Mouse (Mus musculus): Measurements from ENCODE around the gene Celf6. TPM values are rescaled to one million over a fixed set of nuclear protein-coding genes. Genes with fewer than 3 reads are reported as not detected.

Celf6 gene
- total and polyA plus RNA-seq, 3 experiments = 0.13 TPM; not detected in 2

DNA sequence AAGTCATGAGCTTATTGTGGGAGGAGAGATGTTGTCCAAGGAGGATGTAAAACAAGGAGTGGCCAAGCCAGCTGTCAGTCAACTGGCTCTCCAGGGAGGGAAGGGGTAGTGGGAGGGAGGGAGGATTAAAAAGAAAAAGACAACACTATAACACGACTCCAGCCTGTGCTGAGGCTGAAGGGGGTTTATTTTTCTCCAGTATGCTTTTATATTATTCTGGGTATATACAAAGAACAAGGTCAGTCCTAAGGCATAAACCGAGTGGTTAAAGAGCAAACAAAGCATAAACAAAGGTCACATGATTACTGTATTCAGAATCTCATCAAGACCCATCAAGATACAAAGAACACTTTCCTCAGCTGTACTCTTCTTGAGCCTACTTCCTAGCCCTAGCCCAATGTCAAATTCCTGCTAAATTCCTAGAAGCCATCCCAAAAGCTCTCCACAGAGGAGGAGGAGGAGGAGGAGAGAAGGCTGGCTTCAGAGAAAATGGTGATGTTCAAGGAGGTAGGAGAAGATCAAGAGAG lies 28.7 kb upstream of the Celf6 start:
- Histone ChIP-seq H3K4me3 (ENCODE audit: control insufficient read depth in 1 of 2, insufficient read depth in 1 of 2, low read depth in 2 of 2, low read length in 2 of 2) (no peak overlapping the region), H3K36me3 (ENCODE audit: control insufficient read depth in 1 of 2, insufficient read depth in 2 of 2, low read length in 2 of 2) (peaks cover 0 to 28% of the 10 kb centered on the region in 2 experiments; a peak in 2 of 4 replicates), H3K79me2 (ENCODE audit: control insufficient read depth, insufficient read depth, low read length, poor library complexity) (peaks cover 1% of the 10 kb centered on the region), H3K9me3 (replicated peaks; ENCODE audit: insufficient read depth, low read length) (no peaks in the 10 kb centered on the region), H3K27ac (ENCODE audit: control insufficient read depth, low read depth, low read length) (no peak overlapping the region), H3K4me1 (ENCODE audit: control insufficient read depth in 1 of 2, insufficient read depth in 2 of 2, low read length in 2 of 2) (peaks cover 7 to 29% of the 10 kb centered on the region in 2 experiments), H3K27me3 (ENCODE audit: control insufficient read depth in 1 of 2, insufficient read depth in 2 of 2, low read length in 2 of 2) (no peaks in the 10 kb centered on the region), H3K9ac (ENCODE audit: control insufficient read depth, low read depth, low read length, poor library complexity, severe bottlenecking) (no peak overlapping the region)
- no peak for TF ChIP-seq CHD1 (IDR thresholded peaks at IDR 0.05; ENCODE audit: low read depth, low read length)
- no peak for TF ChIP-seq MAFK (IDR thresholded peaks at IDR 0.05; ENCODE audit: borderline replicate concordance, low read depth, low read length)
- no peak for TF ChIP-seq JUND (IDR thresholded peaks at IDR 0.05; ENCODE audit: low read depth, low read length)
- TF ChIP-seq TAL1 (IDR thresholded peaks at IDR 0.05; ENCODE audit: low read length) = no peak
- TF ChIP-seq EP300 (IDR thresholded peaks at IDR 0.05; ENCODE audit: low read depth in 1 of 2, low read length in 2 of 2) = no peak
- no peak for TF ChIP-seq BHLHE40 (IDR thresholded peaks at IDR 0.05; ENCODE audit: borderline replicate concordance, low read depth, low read length)
- no peak for TF ChIP-seq ETS1 (IDR thresholded peaks at IDR 0.05; ENCODE audit: low read depth, low read length)
- no peak for TF ChIP-seq GABPA (IDR thresholded peaks at IDR 0.05; ENCODE audit: low read depth, low read length)
- TF ChIP-seq ZNF384 (IDR thresholded peaks at IDR 0.05; ENCODE audit: low read depth, low read length) = no peak
- no peak for TF ChIP-seq RAD21 (IDR thresholded peaks at IDR 0.05; ENCODE audit: low read depth, low read length)
- DNase-seq (ENCODE audit: low read depth, low spot score) = peak; percentile 28

DNA sequence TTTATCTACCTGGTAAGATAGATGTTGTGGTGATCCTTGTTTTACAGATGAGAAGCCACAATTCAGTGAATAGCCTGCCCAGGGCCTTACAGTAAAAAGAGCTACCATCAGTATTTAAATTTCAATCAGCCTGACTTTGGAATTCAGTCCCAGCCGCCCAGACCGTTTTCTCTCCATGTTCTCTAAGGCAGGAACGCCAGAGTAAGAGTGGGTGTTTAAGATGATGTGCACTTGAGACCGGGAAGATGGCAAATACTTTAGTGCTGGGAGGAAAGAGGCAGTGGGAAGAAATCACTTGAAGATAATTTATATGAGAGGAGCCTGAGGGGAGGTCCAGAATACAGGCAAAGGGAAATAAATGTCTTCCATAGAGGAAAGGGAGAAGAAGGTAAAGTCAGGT lies 27.6 kb upstream of the Celf6 start:
- Histone ChIP-seq H3K9ac (ENCODE audit: control insufficient read depth, low read depth, low read length, poor library complexity, severe bottlenecking) (no peak overlapping the region), H3K4me3 (ENCODE audit: control insufficient read depth in 1 of 2, insufficient read depth in 1 of 2, low read depth in 2 of 2, low read length in 2 of 2) (no peak overlapping the region), H3K27me3 (ENCODE audit: control insufficient read depth in 1 of 2, insufficient read depth in 2 of 2, low read length in 2 of 2) (no peaks in the 10 kb centered on the region), H3K9me3 (replicated peaks; ENCODE audit: insufficient read depth, low read length) (no peaks in the 10 kb centered on the region), H3K27ac (ENCODE audit: control insufficient read depth, low read depth, low read length) (no peak overlapping the region), H3K36me3 (ENCODE audit: control insufficient read depth in 1 of 2, insufficient read depth in 2 of 2, low read length in 2 of 2) (peaks cover 0 to 22% of the 10 kb centered on the region in 2 experiments; a peak in 2 of 4 replicates), H3K4me1 (ENCODE audit: control insufficient read depth in 1 of 2, insufficient read depth in 2 of 2, low read length in 2 of 2) (peaks cover 6 to 20% of the 10 kb centered on the region in 2 experiments), H3K79me2 (ENCODE audit: control insufficient read depth, insufficient read depth, low read length, poor library complexity) (no peaks in the 10 kb centered on the region; the same call in 1 of the 2 replicates)
- no peak for DNase-seq (ENCODE audit: low read depth, low spot score)
- TF ChIP-seq USF2 (IDR thresholded peaks at IDR 0.05; ENCODE audit: borderline replicate concordance in 1 of 2, insufficient read depth in 1 of 2, low read depth in 1 of 2, low read length in 2 of 2) (no peak), TAL1 (IDR thresholded peaks at IDR 0.05; ENCODE audit: low read length) (no peak), CHD1 (IDR thresholded peaks at IDR 0.05; ENCODE audit: low read depth, low read length) (no peak), ZNF384 (IDR thresholded peaks at IDR 0.05; ENCODE audit: low read depth, low read length) (no peak), HCFC1 (IDR thresholded peaks at IDR 0.05; ENCODE audit: low read depth, low read length) (no peak), MEF2A (IDR thresholded peaks at IDR 0.05; ENCODE audit: extremely low read depth, insufficient replicate concordance, low read depth, low read length, poor library complexity, severe bottlenecking) (no peak), UBTF (IDR thresholded peaks at IDR 0.05; ENCODE audit: borderline replicate concordance, insufficient read depth, low read depth, low read length) (no peak), JUND (IDR thresholded peaks at IDR 0.05; ENCODE audit: low read depth, low read length) (no peak), TCF12 (IDR thresholded peaks at IDR 0.05; ENCODE audit: low read depth, low read length) (no peak)

Measured in MEL (cell line).